Mouse (Mus musculus) intestine, embryonic 16.5 days (tissue): ENCODE measurements around the gene Eif4ebp2. TPM values are rescaled to one million over a fixed set of nuclear protein-coding genes. Genes with fewer than 3 reads are reported as not detected.

Experiments
- ATAC-seq: fragments of 200-750 bp; cut with Nextera tagmentation; 2 replicates; pipeline ENCODE4 v1.8.0; 2017; ENCODE audit warnings: moderate TSS enrichment, moderate library complexity
- H3K27ac ChIP-seq: fragments of 300-500 bp; sonication (generic); 2 replicates; pipeline ENCODE4 v1.5.1; 2014; ENCODE audit warnings: mild to moderate bottlenecking, low read length
- H3K27me3 ChIP-seq: fragments of 300-500 bp; sonication (generic); replicated peaks from 2 replicates; pipeline ENCODE4 v1.6.1; 2014; ENCODE audit warnings: low read length, control low read depth, mixed read lengths; ENCODE audit not compliant: control insufficient read depth, insufficient read depth
- H3K36me3 ChIP-seq: fragments of 300-500 bp; sonication (generic); 2 replicates; pipeline ENCODE4 v1.6.1; 2014; ENCODE audit warnings: low read length, control low read depth; ENCODE audit not compliant: control insufficient read depth, insufficient read depth
- H3K4me1 ChIP-seq: fragments of 300-500 bp; sonication (generic); 2 replicates; pipeline ENCODE4 v1.6.1; 2014; ENCODE audit warnings: low read length, control low read depth, mixed read lengths; ENCODE audit not compliant: control insufficient read depth, insufficient read depth
- H3K4me2 ChIP-seq: fragments of 300-500 bp; sonication (generic); 2 replicates; pipeline ENCODE4 v1.6.1; 2014; ENCODE audit warnings: low read depth, low read length, control low read depth
- H3K4me3 ChIP-seq: fragments of 300-500 bp; sonication (generic); 2 replicates; pipeline ENCODE4 v1.5.1; 2014; ENCODE audit warnings: mild to moderate bottlenecking, low read length
- H3K9ac ChIP-seq: fragments of 300-500 bp; sonication (generic); 2 replicates; pipeline ENCODE4 v1.6.1; 2014; ENCODE audit warnings: low read depth, low read length
- H3K9me3 ChIP-seq: fragments of 300-500 bp; sonication (generic); 2 replicates; pipeline ENCODE4 v1.6.1; 2016; ENCODE audit warnings: low read length, control low read depth; ENCODE audit not compliant: control insufficient read depth
- WGBS: fragments of 180-500 bp; shearing (Covaris S2); extraction: QIAGEN DNeasy Blood & Tissue Kit; methylation state at CpG from one replicate; pipeline ENCODE4 v1.1.7; 2014; 5-methylcytosine and 5-hydroxymethylcytosine counted together
- polyA plus RNA-seq: library from polyadenylated mRNA; unstranded; fragments of >200 nt; fragmentation: Nextera tagmentation; extraction: Ambion mirVana; gene quantifications from 2 replicates; pipeline ENCODE4 v1.2.1, GENCODE M21; 2015

Eif4ebp2 gene
- polyA plus RNA-seq, 1 experiment from 2014 or later, result 64.1 TPM

- H3K4me2 ChIP-seq, result no peak overlapping the region
- no peaks in the 10 kb centered on the region for H3K9me3 ChIP-seq
- no peak overlapping the region for H3K9ac ChIP-seq
- H3K36me3 ChIP-seq, result peaks cover 5% of the 10 kb centered on the region
- H3K27me3 ChIP-seq, result no peaks in the 10 kb centered on the region
- H3K4me3 ChIP-seq, result no peak overlapping the region
- WGBS, result 46% methylated on average over 2 of the region's 2 CpGs
- H3K27ac ChIP-seq, result no peak overlapping the region
- ATAC-seq, result no peak
- peaks cover 4% of the 10 kb centered on the region; the same call in 1 of the 2 replicates for H3K4me1 ChIP-seq
Observed at GRCm38 (mm10) chr10:61426251-61426757, 26.2 kb downstream of the Eif4ebp2 start.

GRCm38 (mm10) chr10:61425047-61425446 lies 27.4 kb downstream of the Eif4ebp2 start:
- Histone ChIP-seq H3K27ac (no peak overlapping the region), H3K27me3 (no peaks in the 10 kb centered on the region; the same call in 1 of the 2 replicates), H3K4me3 (no peak overlapping the region), H3K9me3 (no peaks in the 10 kb centered on the region), H3K4me1 (peaks cover 4% of the 10 kb centered on the region; the same call in 1 of the 2 replicates), H3K9ac (no peak overlapping the region), H3K36me3 (peaks cover 4% of the 10 kb centered on the region), H3K4me2 (no peak overlapping the region)
- no peak for ATAC-seq
- 68% methylated on average over 2 of the region's 2 CpGs for WGBS

DNA sequence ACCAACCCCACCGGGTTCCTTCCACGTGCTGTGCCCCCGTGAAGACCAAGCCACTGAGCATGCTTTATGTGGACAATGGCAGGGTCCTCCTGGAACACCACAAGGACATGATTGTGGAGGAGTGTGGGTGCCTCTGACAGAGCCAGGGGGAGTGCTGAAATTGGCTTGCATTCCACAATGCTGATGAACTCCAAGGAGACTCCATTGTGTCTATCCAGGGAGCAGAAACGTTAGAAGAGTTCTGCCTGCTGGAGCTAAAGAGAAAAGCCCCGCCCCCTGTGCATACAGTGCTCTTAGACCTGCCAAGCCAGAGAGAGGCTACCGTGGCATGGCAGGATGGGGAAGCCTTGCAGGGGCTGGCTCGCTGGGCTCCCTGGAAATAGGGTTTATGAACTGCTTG lies 28.0 kb downstream of the Eif4ebp2 start:
- no peaks in the 10 kb centered on the region for H3K9me3 ChIP-seq
- no peaks in the 10 kb centered on the region; the same call in 1 of the 2 replicates for H3K36me3 ChIP-seq
- H3K4me2 ChIP-seq, result no peak overlapping the region
- WGBS, result 31% methylated on average over 7 of the region's 7 CpGs
- no peak overlapping the region for H3K4me3 ChIP-seq
- H3K4me1 ChIP-seq, result peaks cover 4% of the 10 kb centered on the region; the same call in 1 of the 2 replicates
- ATAC-seq, result peak; percentile 29; the same call in 1 of the 2 replicates
- peaks cover 4% of the 10 kb centered on the region for H3K27me3 ChIP-seq
- H3K27ac ChIP-seq, result no peak overlapping the region
- H3K9ac ChIP-seq, result no peak overlapping the region

GRCm38 (mm10) chr10:61423289-61423688 lies 29.2 kb downstream of the Eif4ebp2 start:
- 68% methylated on average over 10 of the region's 10 CpGs for WGBS
- H3K9me3 ChIP-seq, result no peaks in the 10 kb centered on the region
- no peak for ATAC-seq
- H3K27ac ChIP-seq, result no peak overlapping the region
- no peak overlapping the region for H3K4me3 ChIP-seq
- H3K9ac ChIP-seq, result no peak overlapping the region
- peaks cover 10% of the 10 kb centered on the region for H3K4me1 ChIP-seq
- H3K4me2 ChIP-seq, result no peak overlapping the region
- H3K36me3 ChIP-seq, result no peaks in the 10 kb centered on the region
- peaks cover 14% of the 10 kb centered on the region for H3K27me3 ChIP-seq

DNA sequence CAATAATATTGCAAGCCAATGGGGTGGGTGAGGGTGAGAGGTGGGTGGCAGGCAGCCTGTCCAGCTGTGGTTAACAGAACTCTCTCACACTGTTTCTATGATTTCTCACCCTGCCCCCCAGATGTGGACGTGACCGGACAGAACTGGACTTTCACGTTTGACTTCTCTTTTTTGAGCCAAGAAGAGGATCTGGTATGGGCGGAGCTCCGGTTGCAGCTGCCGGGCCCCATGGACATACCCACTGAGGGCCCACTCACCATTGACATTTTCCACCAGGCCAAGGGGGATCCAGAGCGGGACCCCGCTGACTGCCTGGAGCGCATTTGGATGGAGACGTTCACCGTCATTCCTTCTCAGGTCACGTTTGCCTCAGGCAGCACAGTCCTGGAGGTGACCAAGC lies 29.6 kb downstream of the Eif4ebp2 start:
- H3K9me3 ChIP-seq, result no peaks in the 10 kb centered on the region
- 82% methylated on average over 12 of the region's 12 CpGs for WGBS

GRCm38 (mm10) chr10:61420011-61420410 lies 32.5 kb downstream of the Eif4ebp2 start:
- Histone ChIP-seq H3K4me1 (peaks cover 13% of the 10 kb centered on the region), H3K36me3 (no peaks in the 10 kb centered on the region), H3K4me3 (no peak overlapping the region), H3K27ac (no peak overlapping the region), H3K9me3 (no peaks in the 10 kb centered on the region), H3K9ac (no peak overlapping the region), H3K27me3 (peaks cover 32% of the 10 kb centered on the region), H3K4me2 (no peak overlapping the region)
- 58% methylated on average over 4 of the region's 4 CpGs for WGBS
- ATAC-seq, result no peak

More for the DNA sequence above, 29.6 kb downstream of the Eif4ebp2 start:
- peaks cover 19% of the 10 kb centered on the region for H3K27me3 ChIP-seq
- H3K9ac ChIP-seq, result no peak overlapping the region
- no peaks in the 10 kb centered on the region for H3K36me3 ChIP-seq
- H3K4me1 ChIP-seq, result peaks cover 13% of the 10 kb centered on the region
- H3K4me2 ChIP-seq, result no peak overlapping the region
- no peak overlapping the region for H3K4me3 ChIP-seq
- ATAC-seq, result no peak
- H3K27ac ChIP-seq, result no peak overlapping the region

DNA sequence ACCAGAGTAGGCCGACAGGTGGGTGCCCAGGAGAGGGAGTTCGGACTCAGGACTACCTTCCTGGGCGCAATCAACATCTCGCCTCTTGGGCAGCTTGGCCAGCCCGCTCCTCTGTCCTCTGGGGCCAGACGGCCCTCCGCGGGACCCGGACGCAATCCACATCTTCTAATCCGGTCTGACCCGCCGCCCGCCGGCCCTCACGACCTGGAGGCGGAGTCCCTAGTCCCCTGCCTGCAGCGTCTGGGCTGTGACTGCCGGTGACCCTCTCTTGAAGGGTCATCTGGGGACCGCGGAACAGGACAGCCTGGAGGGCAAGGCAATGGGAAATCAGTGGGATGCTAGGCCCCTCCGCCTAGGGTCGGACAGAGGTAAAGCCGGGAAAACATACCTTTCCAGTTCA lies 33.3 kb downstream of the Eif4ebp2 start:
- Histone ChIP-seq H3K4me1 (peaks cover 9% of the 10 kb centered on the region), H3K4me2 (no peak overlapping the region), H3K27me3 (peaks cover 35% of the 10 kb centered on the region), H3K36me3 (no peaks in the 10 kb centered on the region), H3K4me3 (peak overlapping the region; percentile 2; the same call in 1 of the 2 replicates), H3K9me3 (no peaks in the 10 kb centered on the region), H3K27ac (no peak overlapping the region), H3K9ac (no peak overlapping the region)
- 0 out of 2 replicates have a peak, but pooled peaks have one; percentile 26 for ATAC-seq
- WGBS, result 8% methylated on average over 24 of the region's 24 CpGs

DNA sequence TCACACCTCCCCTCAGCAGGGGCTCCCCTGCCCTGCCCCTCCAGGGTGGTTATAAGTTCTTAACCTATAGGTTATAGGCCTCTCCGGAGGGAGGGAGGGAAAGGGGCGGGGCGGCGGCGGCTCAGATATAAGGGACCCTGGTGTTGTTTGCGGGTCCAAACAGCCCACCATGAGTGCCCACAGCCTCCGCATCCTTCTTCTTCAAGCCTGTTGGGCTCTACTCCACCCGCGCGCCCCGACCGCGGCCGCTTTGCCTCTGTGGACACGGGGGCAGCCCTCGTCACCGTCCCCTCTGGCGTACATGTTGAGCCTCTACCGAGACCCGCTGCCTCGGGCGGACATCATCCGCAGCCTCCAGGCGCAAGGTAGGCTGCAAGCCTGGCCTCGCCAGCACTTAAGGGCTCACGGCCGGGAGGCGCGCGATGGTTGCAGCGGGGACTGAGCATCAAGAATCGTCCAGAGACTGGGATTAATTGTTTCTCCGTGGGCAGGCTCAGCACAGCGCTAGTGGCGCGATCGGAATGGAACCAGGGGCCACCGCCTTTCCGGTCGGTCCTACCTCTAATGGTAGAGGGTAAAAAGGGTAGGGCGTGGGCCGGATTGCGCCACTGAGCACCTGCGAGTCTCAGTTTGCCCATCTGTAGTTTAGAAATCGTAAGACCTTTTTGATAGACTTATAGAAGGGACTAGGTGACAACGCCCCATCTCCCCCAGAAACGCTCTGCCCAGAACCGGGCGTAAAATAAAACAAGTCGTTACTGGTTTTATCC lies 34.1 kb downstream of the Eif4ebp2 start:
- Histone ChIP-seq H3K4me1 (peaks cover 13% of the 10 kb centered on the region), H3K27me3 (peaks cover 35% of the 10 kb centered on the region), H3K27ac (no peak overlapping the region), H3K9me3 (no peaks in the 10 kb centered on the region), H3K4me2 (peak overlapping the region; percentile 91), H3K9ac (peak overlapping the region; percentile 65), H3K4me3 (peak overlapping the region; percentile 52), H3K36me3 (no peaks in the 10 kb centered on the region)
- no peak for ATAC-seq
- 2% methylated on average over 50 of the region's 50 CpGs for WGBS

GRCm38 (mm10) chr10:61417672-61418071 lies 34.8 kb downstream of the Eif4ebp2 start, which contains the start of gene Nodal:
TSS of gene Nodal (plus strand) at chr10:61417972.
- no peak within 1 kb of the TSS for H3K27ac ChIP-seq
- peaks cover 35% of the 10 kb centered on the region for H3K27me3 ChIP-seq
- H3K9me3 ChIP-seq, result no peaks in the 10 kb centered on the region
- H3K9ac ChIP-seq, result peak within 1 kb of the TSS; percentile 65
- H3K4me1 ChIP-seq, result peaks cover 19% of the 10 kb centered on the region
- WGBS, result 31% methylated on average over 10 of the region's 10 CpGs
- peak within 1 kb of the TSS; percentile 91 for H3K4me2 ChIP-seq
- peak within 1 kb of the TSS; percentile 52 for H3K4me3 ChIP-seq
- H3K36me3 ChIP-seq, result no peaks in the 10 kb centered on the region
- ATAC-seq, result no peak
